In the genomic region with DNA sequence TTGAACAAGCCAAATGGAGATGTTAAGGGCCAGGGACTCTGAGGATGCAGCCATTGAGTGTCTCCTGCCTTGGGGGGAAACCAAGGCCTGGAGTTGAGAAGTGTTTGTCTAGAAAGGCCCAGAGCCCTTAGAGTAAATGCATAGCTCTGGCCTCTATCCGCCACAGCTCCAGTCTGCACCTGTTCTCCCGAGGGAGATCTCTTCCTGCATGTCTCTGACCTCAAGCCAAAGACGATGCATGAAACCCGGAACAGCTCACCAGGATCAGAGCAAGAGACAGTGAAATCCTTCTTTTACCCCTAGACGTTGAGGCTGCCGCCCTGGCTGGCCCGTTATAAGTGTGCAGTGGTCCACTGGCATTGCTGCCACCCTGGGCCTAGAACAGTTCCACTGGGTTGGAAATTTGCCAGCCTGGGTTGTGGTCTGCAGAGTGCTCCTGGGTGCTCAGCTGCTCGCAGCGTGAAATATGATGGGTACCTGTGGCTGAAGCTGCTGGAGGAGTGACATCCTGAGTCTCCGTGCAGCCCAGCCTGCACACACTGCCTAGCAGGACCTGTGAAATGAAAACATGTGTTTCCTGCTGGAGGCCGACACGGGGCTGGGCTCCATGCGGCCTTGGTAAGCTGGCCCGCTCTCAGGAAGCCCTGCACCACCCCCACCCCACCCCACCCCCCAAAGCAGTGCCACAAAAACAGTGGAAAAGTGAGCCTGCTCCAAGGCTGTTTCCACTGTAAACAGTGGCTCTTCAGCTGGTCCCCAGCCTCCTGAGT, we compare ENCODE assay signal across 7 mouse cellular contexts.
DNase-seq lines count a peak whose midpoint lies in the region; ATAC-seq lines count a peak whose summit lies in the region.

No protein-coding gene starts in this region.

- DNase-seq in left cerebral cortex, postnatal 4 days, result peak; percentile 56
- no peak for DNase-seq in left cerebral cortex, postnatal 14 days (ENCODE audit: low spot score in 2 of 2)
- DNase-seq in hindbrain, embryonic 14.5 days (ENCODE audit: low spot score), result no peak
- no peak for DNase-seq in midbrain, embryonic 11.5 days (ENCODE audit: low spot score, missing footprints)
- no peak for DNase-seq in yolk sac, embryonic 10.5 days (ENCODE audit: low spot score)
- no peak for DNase-seq in left cerebral cortex, adult 9 months (ENCODE audit: low spot score in 2 of 2)

- intact Hi-C loops in left cerebral cortex, postnatal 4 days (cut with DNase I), result loop anchor here (10.0 kb wide), 1 partner anchor 82 kb away; no protein-coding TSS in a partner anchor
- intact Hi-C loops in left cerebral cortex, postnatal 14 days (cut with DNase I), result no loop called here

- no peaks in the 10 kb centered on the region for H3K9me3 ChIP-seq in embryonic facial prominence, embryonic 13.5 days
- no peaks in the 10 kb centered on the region for H3K9me3 ChIP-seq in hindbrain, embryonic 14.5 days (ENCODE audit: control insufficient read depth, low read length)
- H3K9me3 ChIP-seq in midbrain, embryonic 11.5 days (ENCODE audit: control insufficient read depth, low read length), result no peaks in the 10 kb centered on the region

- H3K36me3 ChIP-seq in embryonic facial prominence, embryonic 13.5 days, result peaks cover 38% of the 10 kb centered on the region
- H3K36me3 ChIP-seq in hindbrain, embryonic 14.5 days (replicated peaks; ENCODE audit: control insufficient read depth, insufficient read depth), result peaks cover 21% of the 10 kb centered on the region
- peaks cover 4% of the 10 kb centered on the region for H3K36me3 ChIP-seq in midbrain, embryonic 11.5 days (ENCODE audit: control insufficient read depth, insufficient read depth, low read length)

- peak overlapping the region; percentile 71 for H3K27ac ChIP-seq in embryonic facial prominence, embryonic 13.5 days
- H3K27ac ChIP-seq in hindbrain, embryonic 14.5 days, result peak overlapping the region; percentile 88
- H3K27ac ChIP-seq in midbrain, embryonic 11.5 days (ENCODE audit: low read depth, low read length), result 0 out of 2 replicates have a peak overlapping the region, but pooled peaks have one; percentile 3

- no peak overlapping the region for H3K4me3 ChIP-seq in embryonic facial prominence, embryonic 13.5 days
- H3K4me3 ChIP-seq in hindbrain, embryonic 14.5 days (replicated peaks; ENCODE audit: low read length), result no peak overlapping the region
- H3K4me3 ChIP-seq in midbrain, embryonic 11.5 days (ENCODE audit: low read depth, low read length), result no peak overlapping the region

- 0 out of 2 replicates have a peak overlapping the region, but pooled peaks have one; percentile 16 for H3K9ac ChIP-seq in embryonic facial prominence, embryonic 13.5 days
- H3K9ac ChIP-seq in hindbrain, embryonic 14.5 days, result no peak overlapping the region
- no peak overlapping the region for H3K9ac ChIP-seq in midbrain, embryonic 11.5 days (ENCODE audit: low read length)

- H3K4me1 ChIP-seq in embryonic facial prominence, embryonic 13.5 days, result peaks cover 74% of the 10 kb centered on the region
- H3K4me1 ChIP-seq in hindbrain, embryonic 14.5 days (replicated peaks; ENCODE audit: control insufficient read depth, insufficient read depth, low read length), result peaks cover 53% of the 10 kb centered on the region
- peaks cover 33% of the 10 kb centered on the region for H3K4me1 ChIP-seq in midbrain, embryonic 11.5 days (ENCODE audit: control insufficient read depth, insufficient read depth, low read length)

- 28% methylated on average over 14 of the region's 14 CpGs for WGBS in embryonic facial prominence, embryonic 13.5 days
- WGBS in hindbrain, embryonic 14.5 days, result 51% methylated on average over 14 of the region's 14 CpGs
- 80% methylated on average over 14 of the region's 14 CpGs for WGBS in midbrain, embryonic 11.5 days

- peak; percentile 35; the same call in 1 of the 2 replicates for ATAC-seq in embryonic facial prominence, embryonic 13.5 days (ENCODE audit: insufficient number of reproducible peaks, insufficient read depth, low FRiP score, low TSS enrichment, low read depth)
- no peak for ATAC-seq in hindbrain, embryonic 14.5 days (ENCODE audit: low FRiP score)
- no peak for ATAC-seq in midbrain, embryonic 11.5 days (ENCODE audit: low FRiP score)

- H3K27me3 ChIP-seq in embryonic facial prominence, embryonic 13.5 days, result no peaks in the 10 kb centered on the region
- no peaks in the 10 kb centered on the region for H3K27me3 ChIP-seq in hindbrain, embryonic 14.5 days (ENCODE audit: control insufficient read depth, insufficient read depth, low read length)
- no peaks in the 10 kb centered on the region for H3K27me3 ChIP-seq in midbrain, embryonic 11.5 days (ENCODE audit: control insufficient read depth, insufficient read depth, low read length)

- 0 out of 2 replicates have a peak overlapping the region, but pooled peaks have one; percentile 2 for H3K4me2 ChIP-seq in embryonic facial prominence, embryonic 13.5 days
- H3K4me2 ChIP-seq in hindbrain, embryonic 14.5 days (replicated peaks), result no peak overlapping the region
- no peak overlapping the region for H3K4me2 ChIP-seq in midbrain, embryonic 11.5 days

Comparison
In these comparisons a context has a peak if more than half of its experiments do, and no peak if none do; other contexts are left out.
1. H3K27ac ChIP-seq: peak in every context shown above with its lines; median percentile 88 in hindbrain, embryonic 14.5 days; 71 in embryonic facial prominence, embryonic 13.5 days; 3 in midbrain, embryonic 11.5 days.